Mouse (Mus musculus) induced T-regulatory cell, adult 2 months (primary cell): ENCODE results near the gene Kcnj6.

Experiments used
- DNase-seq: peaks from one replicate; pipeline ENCODE4 v3.0.0-alpha.2; 2012; ENCODE audit warnings: low read depth

Gene Kcnj6

GRCm38 (mm10) chr16:94997340-94997849 is at the start of gene Kcnj6:
Gene Kcnj6 (minus strand): TSS chr16:94997701.
- DNase-seq: no peak

- no peak for DNase-seq
These were observed 12.4 kb upstream of the Kcnj6 start for GRCm38 (mm10) chr16:95009937-95010336.

- DNase-seq: no peak
These were observed 7.1 kb upstream of the Kcnj6 start for GRCm38 (mm10) chr16:95004599-95004998.

DNA sequence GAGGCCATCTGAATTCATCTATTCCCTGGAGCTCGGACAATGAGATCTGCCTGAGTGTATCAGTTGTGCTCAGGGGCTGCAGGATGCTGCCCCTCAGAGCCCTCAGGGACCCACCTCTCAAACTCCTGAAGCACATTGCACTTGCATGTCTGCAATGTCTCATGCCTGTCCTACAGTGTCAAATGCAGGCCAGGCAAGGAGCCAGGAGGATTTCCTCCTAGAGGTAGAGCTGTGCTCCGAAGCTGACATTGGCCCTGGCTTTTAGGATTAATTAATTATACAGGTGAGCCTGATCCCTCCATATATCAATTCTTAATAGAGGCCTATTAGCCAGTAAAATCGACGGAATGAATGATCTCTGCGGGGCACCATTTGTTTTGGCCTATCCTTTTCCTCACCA is 2.0 kb upstream of the Kcnj6 start:
- no peak for DNase-seq

DNA sequence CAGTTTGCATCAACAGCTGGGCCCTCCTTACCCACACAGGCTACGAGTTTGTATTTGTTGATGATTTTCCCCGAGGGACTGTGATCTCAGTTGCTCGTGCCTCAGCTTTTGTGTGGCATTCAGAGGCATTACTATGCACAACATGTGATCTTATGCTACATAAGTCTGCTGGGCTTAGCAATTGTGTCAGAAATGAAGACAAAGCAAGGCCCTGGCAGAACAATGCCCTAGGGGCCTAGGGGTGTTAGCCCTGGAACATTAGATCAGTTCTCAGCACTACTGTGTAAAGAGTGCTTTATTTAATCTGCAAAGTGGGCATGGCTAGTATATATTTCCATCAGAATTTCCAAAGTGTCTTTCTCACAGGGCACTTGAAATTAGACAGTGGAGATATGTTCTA is 1.5 kb upstream of the Kcnj6 start:
- no peak for DNase-seq

DNA sequence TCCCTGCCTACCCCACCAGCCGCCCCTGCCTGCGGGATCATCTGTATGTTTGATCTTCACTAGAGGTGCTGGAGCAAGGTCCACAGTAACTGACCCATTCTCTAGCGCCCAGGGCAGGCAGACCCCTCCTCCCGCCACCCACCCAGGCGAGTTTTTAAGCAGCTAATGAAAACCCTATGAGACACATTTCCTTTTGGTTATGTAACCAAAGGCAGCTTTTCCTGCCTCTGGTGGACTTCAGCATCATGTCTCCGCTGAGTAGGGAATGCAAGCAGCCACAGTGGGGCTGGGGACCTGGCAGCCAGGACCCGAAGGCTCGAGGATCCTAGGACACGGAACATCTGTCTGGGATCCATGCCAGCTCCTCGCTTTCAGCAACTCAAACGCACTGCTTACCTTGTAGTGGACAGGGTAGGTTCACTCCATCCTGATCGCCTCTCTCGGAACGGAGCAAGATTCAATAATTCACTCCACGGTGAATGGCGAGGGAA is 665 bp downstream of the Kcnj6 start:
- DNase-seq: no peak

GRCm38 (mm10) chr16:94995542-94996131 is 1.9 kb downstream of the Kcnj6 start:
- DNase-seq: no peak

- DNase-seq: no peak
These were observed 2.6 kb downstream of the Kcnj6 start for GRCm38 (mm10) chr16:94994924-94995323.

- DNase-seq: no peak
These were observed 3.4 kb downstream of the Kcnj6 start for GRCm38 (mm10) chr16:94994148-94994547.

GRCm38 (mm10) chr16:94990114-94990513 is 7.4 kb downstream of the Kcnj6 start:
- no peak for DNase-seq

GRCm38 (mm10) chr16:94986731-94987130 is 10.8 kb downstream of the Kcnj6 start:
- no peak for DNase-seq

- DNase-seq: no peak
These were observed 13.2 kb downstream of the Kcnj6 start for GRCm38 (mm10) chr16:94984263-94984662.

GRCm38 (mm10) chr16:94980374-94980773 is 17.1 kb downstream of the Kcnj6 start:
- DNase-seq: no peak

DNA sequence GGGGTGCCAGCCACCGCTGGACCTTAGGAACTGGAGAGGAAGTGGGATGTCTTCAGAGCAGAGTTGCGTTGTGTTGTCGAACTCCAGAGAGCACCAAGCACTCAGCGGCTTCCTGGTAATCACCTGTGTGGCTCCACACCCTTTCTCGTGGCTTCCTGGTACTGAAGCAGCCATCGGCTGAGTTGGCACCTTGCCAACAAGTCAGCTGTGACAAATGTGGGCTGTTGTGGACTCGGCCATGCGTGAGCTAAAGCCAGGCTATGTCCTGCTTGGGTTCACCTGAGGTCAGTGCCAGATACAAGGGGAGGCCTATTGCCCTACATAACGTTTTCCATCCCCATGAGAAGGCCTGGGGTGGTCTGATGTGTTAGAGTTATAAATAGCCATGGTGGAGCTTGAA is 18.0 kb downstream of the Kcnj6 start:
- no peak for DNase-seq

DNA sequence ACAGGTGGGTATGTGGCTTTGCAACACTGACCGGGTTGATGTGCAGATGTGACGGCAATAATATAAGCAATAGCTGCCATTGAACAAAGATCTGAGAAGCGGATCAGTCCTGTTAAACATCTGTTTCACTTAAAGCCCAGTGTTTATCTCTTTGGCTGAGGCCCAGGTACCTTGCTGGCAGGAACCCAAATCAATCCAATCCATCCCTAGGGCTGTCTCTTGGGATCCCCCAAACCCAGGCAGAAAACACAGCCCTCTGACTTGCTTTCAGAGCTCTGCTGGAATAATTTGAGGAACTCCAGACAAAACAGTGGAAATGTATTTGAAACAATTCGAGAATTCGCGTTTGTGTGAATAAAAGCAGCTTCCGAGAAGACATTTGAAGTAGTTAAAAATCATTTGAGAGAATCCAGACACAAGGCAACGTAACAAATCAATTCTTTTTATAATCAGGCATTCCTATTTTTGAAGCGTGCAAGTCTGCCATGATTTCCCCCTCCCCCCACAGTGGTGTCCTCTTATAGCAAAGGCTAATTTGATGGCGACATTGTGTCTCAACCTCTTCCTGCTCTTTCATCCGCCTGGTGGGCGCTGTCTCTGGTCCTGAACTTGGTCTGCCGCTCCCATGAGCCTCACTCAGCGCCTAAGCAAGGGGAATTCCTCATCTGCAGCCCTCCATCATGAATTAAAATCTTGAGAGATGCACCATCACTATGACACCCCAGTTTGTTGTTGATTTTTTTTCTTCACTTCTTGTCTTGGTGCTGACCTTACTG is 25.2 kb downstream of the Kcnj6 start:
- peak; percentile 16 for DNase-seq

DNA sequence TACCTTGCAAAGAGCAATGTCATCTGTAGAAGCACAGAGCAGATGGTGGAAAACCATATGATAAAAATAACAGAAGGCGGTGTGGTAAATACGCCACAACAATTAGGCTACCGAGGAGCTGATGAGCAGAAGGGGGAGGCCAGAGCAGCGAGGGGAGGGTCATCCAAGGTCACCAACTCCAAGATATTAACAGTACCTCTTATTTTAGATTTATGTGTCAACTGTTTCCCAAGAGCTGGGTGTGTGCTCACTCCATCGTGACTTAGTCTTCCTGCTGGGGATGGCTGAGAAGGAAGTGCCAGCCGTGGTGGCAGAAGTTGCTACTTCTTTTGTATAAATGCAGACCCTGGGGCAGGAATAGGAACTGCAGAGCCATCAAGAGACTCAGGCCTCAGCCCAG is 28.6 kb downstream of the Kcnj6 start:
- DNase-seq: no peak

DNA sequence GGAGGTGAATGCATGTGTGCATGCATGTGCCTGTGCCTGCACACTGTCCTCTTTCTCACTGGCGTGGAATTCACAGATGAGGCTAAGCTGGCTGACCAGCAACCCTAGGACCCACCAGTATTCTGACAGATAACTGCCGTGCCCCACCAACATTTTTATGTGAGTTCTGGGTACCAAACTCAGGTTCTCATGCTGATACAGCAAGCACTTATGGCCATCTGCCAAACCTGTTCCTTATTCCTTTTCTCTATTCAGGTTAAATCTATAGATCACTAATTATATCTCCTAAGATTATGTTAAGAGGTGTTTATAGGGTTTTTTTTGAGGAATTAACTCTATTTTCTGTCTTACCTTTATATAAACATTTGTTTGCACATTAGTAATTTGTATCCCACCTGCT is 29.0 kb downstream of the Kcnj6 start:
- DNase-seq: no peak

DNA sequence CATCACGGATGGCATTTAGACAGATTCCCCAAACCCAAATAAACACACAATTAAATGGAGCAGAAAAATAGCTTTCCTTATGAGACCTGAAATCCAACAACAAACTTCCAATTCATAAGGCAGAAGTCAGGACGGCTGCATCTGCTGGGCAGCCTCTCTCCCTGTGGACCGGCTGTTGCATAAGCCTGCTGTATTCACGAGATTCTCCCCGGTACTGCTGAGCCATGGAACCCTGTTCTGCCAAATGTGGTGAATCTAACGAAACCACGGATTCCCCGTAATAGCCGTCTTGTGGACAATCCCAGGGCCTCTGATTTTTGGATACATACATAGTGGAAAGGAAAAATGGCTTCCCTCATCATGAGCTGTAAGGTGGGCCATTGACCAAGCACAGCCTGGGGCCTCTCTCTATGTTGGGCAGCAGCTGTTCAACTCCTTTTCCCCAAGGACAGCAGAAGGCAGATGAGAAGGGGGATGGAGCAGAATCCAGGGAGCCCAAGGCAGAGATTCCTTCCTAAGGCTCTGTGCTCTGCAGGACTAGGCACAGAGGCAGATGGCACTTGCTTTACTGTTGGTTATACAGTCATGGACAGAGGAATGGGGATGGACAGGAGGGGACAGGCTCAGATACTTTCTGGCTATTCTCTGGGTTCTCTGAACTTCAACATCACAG is 40.2 kb downstream of the Kcnj6 start:
- no peak for DNase-seq

DNA sequence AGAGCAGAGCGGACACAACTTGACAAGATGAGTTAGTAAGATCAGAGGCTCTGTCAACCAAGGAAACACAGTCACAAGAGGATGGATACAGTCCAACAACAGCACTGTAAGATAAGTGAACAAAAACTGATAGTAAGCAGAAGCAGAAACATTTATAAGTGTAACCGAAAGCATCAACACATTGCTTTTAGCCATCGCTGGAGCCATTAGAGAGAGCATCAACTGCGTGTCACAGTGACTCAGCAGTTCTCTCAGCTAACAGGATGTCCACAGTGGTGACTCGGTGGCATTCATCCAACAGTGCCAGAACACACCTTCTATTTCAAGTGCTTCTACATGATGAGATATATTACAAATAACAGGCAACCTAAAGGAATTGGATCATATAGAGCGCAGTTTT is 41.1 kb downstream of the Kcnj6 start:
- no peak for DNase-seq

- no peak for DNase-seq
These were observed 44.2 kb downstream of the Kcnj6 start for GRCm38 (mm10) chr16:94953294-94953693.

GRCm38 (mm10) chr16:94949172-94949571 is 48.3 kb downstream of the Kcnj6 start:
- DNase-seq: no peak

- DNase-seq: no peak
These were observed 50.7 kb downstream of the Kcnj6 start for GRCm38 (mm10) chr16:94946848-94947247.

- DNase-seq: no peak
These were observed 64.8 kb downstream of the Kcnj6 start for GRCm38 (mm10) chr16:94932702-94933101.
